Mouse (Mus musculus): ENCODE data around the gene Atxn1. TPM values are rescaled to one million over a fixed set of nuclear protein-coding genes. Genes with fewer than 3 reads are reported as not detected.
A peak's percentile ranks its signal among the peaks of the same experiment; 100 is the strongest.

The Atxn1 gene
- total and polyA plus RNA-seq, 2 experiments from 2014 or later = 12.0 to 31.4 TPM

DNA sequence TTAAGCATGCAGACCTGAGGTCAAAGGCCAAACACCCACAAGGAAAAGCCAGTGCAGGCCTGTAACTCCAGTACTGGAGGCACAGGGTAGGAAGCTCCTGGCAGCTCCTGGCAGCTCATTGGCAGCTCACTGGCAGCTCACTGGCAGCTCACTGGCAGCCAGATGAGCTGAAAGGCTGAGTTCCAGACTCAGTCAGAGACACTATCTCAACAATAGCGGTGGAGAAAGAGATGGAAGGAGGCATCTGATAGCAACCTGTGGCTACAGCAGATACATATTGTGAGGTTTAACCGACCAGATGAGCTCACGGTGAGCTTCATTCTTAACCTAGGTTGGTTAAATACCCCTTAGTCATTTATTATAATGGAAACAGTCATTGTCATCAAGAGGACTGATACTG is 328.4 kb downstream of the Atxn1 start:
- Histone ChIP-seq H3K27ac (ENCODE audit: low read depth, low read length) (no peak overlapping the region), H3K4me1 (ENCODE audit: insufficient read depth, low read length) (no peaks in the 10 kb centered on the region), H3K4me2 (ENCODE audit: low read depth, low read length, poor library complexity, severe bottlenecking) (no peak overlapping the region), H3K36me3 (ENCODE audit: insufficient read depth, low read length) (no peaks in the 10 kb centered on the region), H3K4me3 (ENCODE audit: low read depth, low read length) (no peak overlapping the region), H3K9ac (replicated peaks; ENCODE audit: low read length, poor library complexity, severe bottlenecking) (no peak overlapping the region), H3K27me3 (ENCODE audit: insufficient read depth, low read length) (no peaks in the 10 kb centered on the region), H3K9me3 (ENCODE audit: low read length) (no peaks in the 10 kb centered on the region)
- TF ChIP-seq CTCF (IDR thresholded peaks at IDR 0.05) = no peak
- ATAC-seq (ENCODE audit: low FRiP score) (no peak), DNase-seq (ENCODE audit: low spot score) (no peak)
- WGBS = 92% methylated on average over 3 of the region's 3 CpGs

- no peak overlapping the region for H3K4me2 ChIP-seq (ENCODE audit: low read depth, low read length, poor library complexity, severe bottlenecking)
- H3K9me3 ChIP-seq (ENCODE audit: low read length) = no peaks in the 10 kb centered on the region
- H3K4me3 ChIP-seq (ENCODE audit: low read depth, low read length) = no peak overlapping the region
- H3K4me1 ChIP-seq (ENCODE audit: insufficient read depth, low read length) = no peaks in the 10 kb centered on the region
- no peak for DNase-seq (ENCODE audit: low spot score)
- TF ChIP-seq CTCF (IDR thresholded peaks at IDR 0.05) = peak; percentile 42
- H3K27ac ChIP-seq (ENCODE audit: low read depth, low read length) = no peak overlapping the region
- no peak overlapping the region for H3K9ac ChIP-seq (replicated peaks; ENCODE audit: low read length, poor library complexity, severe bottlenecking)
- H3K27me3 ChIP-seq (ENCODE audit: insufficient read depth, low read length) = no peaks in the 10 kb centered on the region
- no peaks in the 10 kb centered on the region for H3K36me3 ChIP-seq (ENCODE audit: insufficient read depth, low read length)
- ATAC-seq (ENCODE audit: low FRiP score) = no peak
Measured at GRCm38 (mm10) chr13:45633918-45634317, 330.9 kb downstream of the Atxn1 start.

DNA sequence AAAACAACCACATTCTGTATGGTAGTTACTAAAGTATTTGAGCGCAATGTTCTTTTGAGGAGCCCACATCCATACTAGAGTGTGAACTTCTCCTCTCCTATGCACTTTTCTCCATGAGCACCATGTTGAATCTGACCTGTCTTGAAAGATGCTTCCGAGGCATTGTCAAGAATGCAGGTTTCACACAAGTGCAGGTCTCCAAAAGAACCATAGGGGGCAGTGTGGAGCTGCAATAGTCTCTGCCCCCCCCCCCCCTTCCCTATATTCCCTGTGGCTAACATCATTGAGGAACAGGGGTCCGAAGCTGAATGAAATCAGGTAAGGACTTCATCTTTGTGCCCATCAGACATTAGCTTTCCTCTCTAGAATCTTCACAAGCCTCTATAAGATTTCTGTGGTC is 332.7 kb downstream of the Atxn1 start:
- Histone ChIP-seq H3K4me3 (ENCODE audit: low read depth, low read length) (no peak overlapping the region), H3K27ac (ENCODE audit: low read depth, low read length) (no peak overlapping the region), H3K4me2 (ENCODE audit: low read depth, low read length, poor library complexity, severe bottlenecking) (no peak overlapping the region), H3K27me3 (ENCODE audit: insufficient read depth, low read length) (no peaks in the 10 kb centered on the region), H3K36me3 (ENCODE audit: insufficient read depth, low read length) (no peaks in the 10 kb centered on the region), H3K9me3 (ENCODE audit: low read length) (no peaks in the 10 kb centered on the region), H3K9ac (replicated peaks; ENCODE audit: low read length, poor library complexity, severe bottlenecking) (no peak overlapping the region), H3K4me1 (ENCODE audit: insufficient read depth, low read length) (no peaks in the 10 kb centered on the region)
- peak; percentile 52 for TF ChIP-seq CTCF (IDR thresholded peaks at IDR 0.05)
- WGBS = 76% methylated on average over 3 of the region's 3 CpGs
- no peak for DNase-seq (ENCODE audit: low spot score)
- ATAC-seq (ENCODE audit: low FRiP score) = no peak

GRCm38 (mm10) chr13:45630518-45631290 is 334.1 kb downstream of the Atxn1 start:
- DNase-seq (ENCODE audit: low spot score) = no peak
- Histone ChIP-seq H3K9ac (replicated peaks; ENCODE audit: low read length, poor library complexity, severe bottlenecking) (no peak overlapping the region), H3K27ac (ENCODE audit: low read depth, low read length) (no peak overlapping the region), H3K4me2 (ENCODE audit: low read depth, low read length, poor library complexity, severe bottlenecking) (no peak overlapping the region), H3K27me3 (ENCODE audit: insufficient read depth, low read length) (no peaks in the 10 kb centered on the region), H3K9me3 (ENCODE audit: low read length) (no peaks in the 10 kb centered on the region), H3K36me3 (ENCODE audit: insufficient read depth, low read length) (no peaks in the 10 kb centered on the region), H3K4me1 (ENCODE audit: insufficient read depth, low read length) (no peaks in the 10 kb centered on the region), H3K4me3 (ENCODE audit: low read depth, low read length) (no peak overlapping the region)
- ATAC-seq (ENCODE audit: low FRiP score) = no peak
- no peak for TF ChIP-seq CTCF (IDR thresholded peaks at IDR 0.05)
- WGBS = 70% methylated on average over 12 of the region's 12 CpGs

- WGBS = 86% methylated on average over 1 of the region's 1 CpGs
Measured at GRCm38 (mm10) chr13:45629750-45630149, 335.1 kb downstream of the Atxn1 start.

GRCm38 (mm10) chr13:45628341-45628740 is 336.5 kb downstream of the Atxn1 start:
- no peaks in the 10 kb centered on the region for H3K4me1 ChIP-seq (ENCODE audit: insufficient read depth, low read length)
- H3K36me3 ChIP-seq (ENCODE audit: insufficient read depth, low read length) = no peaks in the 10 kb centered on the region
- no peak for ATAC-seq (ENCODE audit: low FRiP score)
- no peak overlapping the region for H3K4me2 ChIP-seq (ENCODE audit: low read depth, low read length, poor library complexity, severe bottlenecking)
- H3K27ac ChIP-seq (ENCODE audit: low read depth, low read length) = no peak overlapping the region
- DNase-seq (ENCODE audit: low spot score) = no peak
- no peak overlapping the region for H3K4me3 ChIP-seq (ENCODE audit: low read depth, low read length)
- no peaks in the 10 kb centered on the region for H3K27me3 ChIP-seq (ENCODE audit: insufficient read depth, low read length)
- no peak overlapping the region for H3K9ac ChIP-seq (replicated peaks; ENCODE audit: low read length, poor library complexity, severe bottlenecking)
- H3K9me3 ChIP-seq (ENCODE audit: low read length) = no peaks in the 10 kb centered on the region
- WGBS = 72% methylated on average over 8 of the region's 8 CpGs
- no peak for TF ChIP-seq CTCF (IDR thresholded peaks at IDR 0.05)

More at GRCm38 (mm10) chr13:45629750-45630149, 335.1 kb downstream of the Atxn1 start:
- H3K4me2 ChIP-seq (ENCODE audit: low read depth, low read length, poor library complexity, severe bottlenecking) = no peak overlapping the region
- TF ChIP-seq CTCF (IDR thresholded peaks at IDR 0.05) = no peak
- no peak overlapping the region for H3K27ac ChIP-seq (ENCODE audit: low read depth, low read length)
- H3K9me3 ChIP-seq (ENCODE audit: low read length) = no peaks in the 10 kb centered on the region
- H3K4me3 ChIP-seq (ENCODE audit: low read depth, low read length) = no peak overlapping the region
- H3K4me1 ChIP-seq (ENCODE audit: insufficient read depth, low read length) = no peaks in the 10 kb centered on the region
- ATAC-seq (ENCODE audit: low FRiP score) (no peak), DNase-seq (ENCODE audit: low spot score) (no peak)
- H3K27me3 ChIP-seq (ENCODE audit: insufficient read depth, low read length) = no peaks in the 10 kb centered on the region
- no peak overlapping the region for H3K9ac ChIP-seq (replicated peaks; ENCODE audit: low read length, poor library complexity, severe bottlenecking)
- no peaks in the 10 kb centered on the region for H3K36me3 ChIP-seq (ENCODE audit: insufficient read depth, low read length)

Data from midbrain, postnatal 0 days (tissue).